Mouse (Mus musculus) B cell, adult 62 days (primary cell): Measurements from ENCODE around the gene Iqca. TPM values are rescaled to one million over a fixed set of nuclear protein-coding genes. Genes with fewer than 3 reads are reported as not detected.

Experiments
- total RNA-seq: library from RNA; stranded (reverse); gene quantifications from 4 replicates; pipeline ENCODE4 v1.2.4, GENCODE M21; 2023

Gene Iqca
- total RNA-seq = not detected in 4 replicates

DNA sequence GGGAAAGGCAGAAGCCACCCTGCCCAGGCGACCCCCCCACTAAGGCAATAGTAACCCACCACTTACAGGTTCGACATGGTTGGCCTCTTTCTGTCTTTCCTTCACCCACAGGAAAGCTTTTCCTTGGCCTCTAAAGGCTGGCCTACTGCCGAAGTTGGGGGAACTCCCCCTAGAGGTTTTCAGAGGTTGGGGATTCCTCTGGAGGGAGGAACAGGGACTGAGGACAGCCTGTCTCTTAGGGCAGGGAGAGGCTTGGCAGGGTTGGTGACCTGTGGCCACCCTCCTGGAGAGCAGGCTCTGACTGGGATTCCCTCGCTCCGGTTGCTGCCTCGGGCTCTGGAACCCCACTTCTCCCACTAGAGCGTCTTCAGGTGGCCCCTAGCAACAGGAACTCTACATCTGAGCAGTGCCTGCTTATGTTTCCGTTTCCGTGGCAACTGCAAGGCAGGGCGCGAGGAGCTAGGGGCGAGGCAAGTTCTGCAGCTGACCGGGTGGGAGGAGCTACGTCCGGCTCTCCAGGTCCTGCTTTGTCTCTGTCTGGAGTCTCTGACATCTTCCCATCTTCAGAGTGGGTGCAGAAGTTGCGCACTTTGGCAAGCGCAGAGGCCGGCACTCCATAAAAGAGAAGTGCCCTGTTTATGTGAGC, at the start of gene Iqca:
Gene Iqca (minus strand): TSS at position 303 of the 646 bp plus-strand sequence.

DNA sequence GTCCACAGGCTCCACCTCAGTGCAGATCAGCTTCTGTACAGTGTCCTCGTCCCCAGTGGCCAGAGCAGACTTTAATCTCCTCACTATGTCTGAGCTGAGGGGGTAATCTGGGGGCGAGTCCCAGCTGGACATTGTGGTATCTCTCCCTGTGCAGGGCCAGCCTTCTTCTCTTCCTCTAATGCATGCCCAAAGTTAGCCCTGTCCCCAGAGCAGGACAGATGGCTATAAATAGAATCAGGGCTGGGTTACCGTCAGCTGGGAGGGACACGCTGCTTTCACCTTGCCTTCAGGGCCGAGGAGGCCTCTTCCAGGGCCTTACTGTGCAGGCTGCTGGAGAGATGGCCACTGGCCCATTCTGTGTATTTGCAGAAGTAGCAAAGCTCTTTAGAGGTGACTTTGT, 138.8 kb downstream of the Iqca start, which contains the start of gene Asb18:
Gene Asb18 (minus strand): TSS at position 221 of the 400 bp plus-strand sequence.

Other genes starting within 250 kb of the Iqca start
- gene Gbx2, start 222.2 kb downstream of the Iqca start, total RNA-seq = not detected in 4 replicates
- not detected in 4 replicates for gene Asb18, start 138.7 kb downstream of the Iqca start, total RNA-seq
- 11.7 to 13.6 TPM (median 12.4 TPM) in 4 replicates for gene Ackr3, start 50.6 kb upstream of the Iqca start, total RNA-seq